Mouse (Mus musculus) adrenal gland, postnatal 25 days (tissue): ENCODE measurements at regions not wholly inside any gene's neighbourhood (a gene's known extent, or its start where the extent isn't known, plus 50 kb on each side); places are given as distances from the start of the nearest gene placed in this dataset.

Experiments
- DNase-seq: peaks from one replicate; pipeline ENCODE4 v3.0.0; 2021; ENCODE audit warnings: mixed read lengths

GRCm38 (mm10) chr3:37971240-37971639 lies 246.9 kb upstream of the Gm5148 start:
- no peak for DNase-seq

DNA sequence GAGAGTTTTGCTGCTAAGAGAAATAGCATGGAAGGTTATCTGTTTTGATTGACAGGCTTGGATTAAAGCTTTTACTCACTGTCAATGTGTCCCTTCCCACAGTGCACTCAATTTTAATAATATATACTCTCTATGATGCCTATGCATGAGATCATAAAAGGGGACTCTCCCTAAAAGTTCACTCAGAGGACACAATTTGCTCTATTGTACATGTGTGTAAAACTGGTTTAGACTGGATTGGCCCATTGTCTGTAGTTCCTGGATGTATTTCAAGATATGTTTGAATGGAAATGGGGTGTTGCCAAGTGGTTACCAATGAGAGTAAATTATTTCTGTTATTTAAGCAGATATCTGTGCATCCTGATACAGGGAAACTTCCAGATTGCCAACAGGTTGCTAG lies 244.4 kb upstream of the Gm5148 start:
- DNase-seq: no peak

DNA sequence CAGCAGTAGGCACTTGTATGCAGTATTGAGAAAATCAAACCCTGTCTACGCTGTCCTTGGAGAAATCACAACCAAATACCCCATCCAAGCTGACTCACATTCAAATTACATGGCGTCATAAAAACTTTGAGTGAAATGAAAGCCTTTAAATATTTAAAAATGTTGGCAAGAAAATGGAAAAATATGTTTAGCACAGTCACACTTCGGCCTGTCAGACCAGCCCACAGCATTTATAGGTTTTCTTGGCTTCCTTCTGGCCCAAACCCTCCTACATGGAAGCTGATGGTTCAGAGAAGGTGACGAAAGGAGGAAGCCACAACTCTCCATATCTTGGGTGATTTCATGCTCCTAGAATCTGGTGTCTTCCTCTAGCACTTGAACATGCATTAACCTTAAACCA lies 240.9 kb upstream of the Gm5148 start:
- DNase-seq: no peak

- DNase-seq: no peak
Measured at GRCm38 (mm10) chr3:37964083-37964482, 239.8 kb upstream of the Gm5148 start.

GRCm38 (mm10) chr3:37962811-37963210 lies 238.5 kb upstream of the Gm5148 start:
- DNase-seq: no peak

- no peak for DNase-seq
Measured at GRCm38 (mm10) chr3:37962043-37962810, 237.9 kb upstream of the Gm5148 start.

- no peak for DNase-seq
Measured at GRCm38 (mm10) chr3:37958361-37958978, 234.2 kb upstream of the Gm5148 start.

DNA sequence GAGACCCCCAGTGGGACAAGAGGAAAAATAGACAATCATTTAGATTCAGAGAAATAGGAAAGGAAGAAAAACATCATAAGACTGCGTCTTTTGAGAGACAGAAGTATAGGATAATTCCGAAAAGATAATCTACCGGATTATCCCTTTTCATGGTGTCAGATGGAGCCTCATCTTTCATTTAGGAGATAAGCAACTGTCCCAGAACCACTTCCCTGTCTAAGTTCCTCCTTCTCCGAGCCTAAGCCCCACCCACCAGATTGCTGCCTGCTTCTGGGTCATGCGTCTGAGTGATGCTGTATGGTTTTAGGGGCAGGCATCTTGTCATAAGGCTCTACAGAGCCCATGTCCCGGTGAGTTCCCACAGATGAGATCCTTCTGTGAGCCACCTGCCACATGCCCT lies 232.3 kb upstream of the Gm5148 start:
- no peak for DNase-seq

GRCm38 (mm10) chr3:37952891-37953290 lies 228.6 kb upstream of the Gm5148 start:
- DNase-seq: peak; percentile 39

DNA sequence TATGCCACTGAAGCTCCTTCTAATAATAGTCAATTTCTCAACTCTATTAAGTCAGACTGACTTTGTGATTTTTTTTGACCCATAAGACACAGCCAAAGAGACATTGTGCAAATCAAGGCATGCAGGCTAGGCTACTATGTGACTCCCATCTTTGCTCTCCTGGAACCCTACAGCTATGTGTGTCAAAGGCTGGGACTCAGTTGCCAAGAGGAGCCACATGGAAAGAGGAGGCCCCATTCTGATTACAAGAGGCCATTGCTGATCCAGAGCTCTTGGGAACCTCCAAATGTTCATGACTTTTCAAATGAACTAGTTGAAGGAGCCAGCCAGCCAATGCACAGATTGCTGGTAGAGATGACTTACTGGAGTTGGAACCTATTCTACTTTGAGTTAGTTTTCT lies 228.0 kb upstream of the Gm5148 start:
- DNase-seq: no peak

DNA sequence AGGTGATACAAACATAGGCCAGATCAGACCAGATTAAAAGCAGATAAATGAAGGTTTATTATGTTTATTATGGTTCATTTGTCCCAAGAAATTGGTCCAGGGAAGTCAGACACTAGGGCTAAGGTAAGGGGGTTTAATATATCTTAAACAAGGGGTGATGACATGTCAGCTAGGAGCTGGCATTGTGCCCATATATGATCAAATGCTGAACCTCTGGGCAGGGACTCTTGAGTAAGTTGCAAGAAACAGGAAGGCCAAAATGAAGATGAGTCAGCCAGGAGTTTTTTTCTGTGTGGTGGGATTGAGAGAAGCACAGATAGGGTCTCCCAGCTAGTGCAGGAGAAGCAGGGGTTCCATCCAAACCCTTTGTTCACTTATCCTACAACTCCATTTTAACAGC lies 219.4 kb upstream of the Gm5148 start:
- no peak for DNase-seq

DNA sequence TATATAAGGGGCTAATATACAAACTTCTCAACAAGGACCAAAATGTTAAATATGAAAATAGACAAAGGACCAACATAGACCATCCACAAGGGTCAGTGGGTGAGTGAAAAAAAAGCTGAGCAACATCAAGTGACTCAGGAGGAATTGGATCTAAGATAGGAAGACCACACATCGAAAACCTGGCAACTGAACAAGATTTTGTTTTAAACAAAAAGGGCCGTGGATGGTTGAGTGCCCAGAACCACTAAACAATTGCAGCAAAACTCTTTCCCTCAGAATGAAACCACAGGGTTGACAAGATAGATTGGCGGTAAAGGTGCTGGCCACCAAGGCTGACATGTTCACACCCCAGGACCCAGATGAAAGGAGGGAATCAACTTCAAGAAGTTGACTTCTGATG lies 215.7 kb upstream of the Gm5148 start:
- no peak for DNase-seq

DNA sequence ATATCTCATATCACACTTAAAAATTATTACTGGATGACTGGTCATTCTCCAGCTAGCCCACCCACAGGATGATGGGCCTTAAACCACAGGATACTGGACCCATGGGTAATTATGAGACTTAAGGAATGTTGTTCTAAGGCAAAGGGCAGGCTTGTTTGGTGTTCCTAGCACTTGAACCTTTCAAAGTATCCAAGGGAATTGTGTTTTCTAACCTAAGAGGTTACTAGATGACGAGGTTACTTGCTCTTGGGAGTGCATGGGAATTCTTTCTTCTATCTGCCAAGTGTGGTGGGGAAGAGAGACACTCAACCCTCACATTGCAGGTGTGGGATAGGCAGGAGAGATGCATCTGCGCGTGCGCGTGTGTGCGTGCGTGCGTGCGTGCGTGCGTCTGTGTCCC lies 214.6 kb upstream of the Gm5148 start:
- DNase-seq: no peak

- DNase-seq: no peak
Measured at GRCm38 (mm10) chr3:37938284-37938596, 213.9 kb upstream of the Gm5148 start.

- DNase-seq: no peak
Measured at GRCm38 (mm10) chr3:37937381-37938283, 213.3 kb upstream of the Gm5148 start.

GRCm38 (mm10) chr3:37936251-37936931 lies 212.1 kb upstream of the Gm5148 start:
- DNase-seq: no peak

DNA sequence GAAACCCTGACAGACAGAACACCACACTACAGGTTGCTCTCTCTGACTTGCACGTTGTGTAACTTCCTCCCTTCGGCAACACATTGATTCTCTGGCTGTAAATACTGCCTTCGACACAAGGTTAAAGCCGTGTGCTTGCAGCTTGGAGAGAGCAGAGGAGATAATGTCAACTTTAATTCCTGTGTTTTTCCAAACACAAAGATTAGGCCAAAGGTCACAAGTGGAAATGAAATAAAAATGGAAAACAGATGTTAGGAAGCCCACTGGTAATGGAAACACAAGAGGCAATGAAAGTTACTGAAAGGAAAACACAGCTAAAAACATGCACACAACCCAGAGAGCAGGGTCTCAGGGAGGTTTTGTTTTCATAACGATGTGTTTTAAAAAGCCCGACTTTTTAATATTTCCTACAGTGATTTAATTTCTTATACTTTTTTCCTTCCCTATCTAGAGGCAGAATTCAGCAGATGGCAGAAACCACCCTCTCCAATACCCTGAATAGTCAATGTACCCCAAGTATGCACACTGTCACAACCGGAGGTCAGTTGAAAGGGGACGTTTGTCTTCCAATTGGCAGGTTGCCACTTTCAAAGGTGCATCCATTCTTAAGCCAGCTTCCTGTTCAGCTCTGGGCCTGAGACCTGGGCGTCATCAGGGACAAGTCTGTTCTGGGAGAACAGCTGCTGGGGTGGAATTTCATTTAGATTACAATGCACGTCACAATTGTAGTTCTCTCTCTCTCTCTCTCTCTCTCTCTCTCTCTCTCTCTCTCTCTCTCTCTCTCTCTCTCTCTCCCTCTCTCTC lies 210.8 kb upstream of the Gm5148 start:
- DNase-seq: no peak

- DNase-seq: no peak
Measured at GRCm38 (mm10) chr3:37934236-37934635, 209.9 kb upstream of the Gm5148 start.

DNA sequence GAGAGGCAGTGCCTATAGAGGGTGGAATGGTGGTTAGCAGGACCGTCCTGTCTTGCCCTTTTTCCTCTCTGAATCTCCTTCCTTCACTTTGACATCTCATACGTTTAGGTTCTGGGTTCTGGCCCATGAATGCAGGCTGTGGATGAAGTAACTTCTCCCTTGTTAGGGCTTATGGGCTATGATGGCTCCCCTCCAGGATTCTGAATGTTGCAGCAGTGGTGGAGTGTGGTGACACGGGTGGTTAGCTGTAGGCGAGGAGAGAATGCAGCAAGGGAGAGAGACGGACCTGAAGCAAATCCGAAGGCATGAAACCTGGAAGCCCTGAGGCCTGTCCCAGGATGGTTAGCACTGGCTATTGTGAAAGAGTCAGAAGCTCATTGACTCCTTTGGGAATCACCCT lies 204.4 kb upstream of the Gm5148 start:
- no peak for DNase-seq

GRCm38 (mm10) chr3:37919450-37920156 lies 195.3 kb upstream of the Gm5148 start:
- DNase-seq: no peak
